ENCODE assay signal across 9 mouse cellular contexts in the genomic region with DNA sequence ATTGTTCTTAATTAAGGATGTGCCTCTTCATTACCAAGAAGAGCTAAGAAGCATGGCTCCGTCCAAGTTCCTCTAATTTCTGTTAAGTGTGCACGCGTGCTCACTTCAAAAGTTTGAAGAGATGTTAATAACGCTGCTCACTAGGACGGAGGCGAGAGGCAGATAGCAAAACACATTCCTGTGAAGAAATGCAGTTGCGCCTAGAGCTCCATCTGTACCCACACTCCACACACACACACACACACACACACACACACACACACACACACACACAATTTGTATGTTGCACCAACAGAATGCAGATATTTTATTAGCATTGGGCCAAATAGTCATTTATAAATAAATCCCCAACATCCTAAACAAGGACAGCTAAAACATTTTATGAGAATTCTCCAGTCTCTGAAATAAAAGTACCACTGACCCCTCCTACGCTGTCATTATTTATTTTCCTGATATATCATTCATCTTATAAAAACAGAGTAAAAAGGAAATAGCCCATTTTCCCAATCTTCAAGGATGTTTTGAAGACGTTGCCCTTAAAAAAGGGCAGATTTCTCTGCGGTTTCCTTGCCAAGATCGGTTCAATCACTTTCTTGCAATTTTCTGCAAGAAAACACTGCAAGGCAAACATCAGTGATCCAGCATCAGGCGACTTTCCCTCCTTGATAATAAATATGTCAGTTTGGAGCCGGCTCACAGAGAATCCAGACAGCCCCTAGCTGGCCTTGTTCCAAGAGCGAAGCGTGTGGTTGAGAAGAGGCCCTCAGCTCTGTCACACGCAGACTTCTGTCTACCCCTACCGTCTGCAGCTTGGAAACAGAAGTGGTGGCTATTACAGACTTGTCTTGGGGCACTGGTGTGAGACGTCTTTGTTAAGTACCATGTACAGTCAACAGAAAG.
DNase-seq lines count a peak whose midpoint lies in the region; ATAC-seq and TF ChIP-seq lines count a peak whose summit lies in the region.
"Had no signal": no experiment of that assay in that cellular context is flagged by ENCODE, and none has a peak within 500 bp of the region (broad histone marks: within the 10 kb centered on the region; RNA-seq: fewer than 3 reads in every experiment).

No protein-coding gene starts in this region.

- no peak for TF ChIP-seq EP300 in heart, adult 2 months (IDR thresholded peaks at IDR 0.05; ENCODE audit: insufficient read depth, low read depth, low read length)

- 0 out of 2 replicates have a peak, but pooled peaks have one; percentile 7 for TF ChIP-seq CTCF in heart, adult 2 months (IDR thresholded peaks at IDR 0.05)
- TF ChIP-seq CTCF in kidney, postnatal 0 days (IDR thresholded peaks at IDR 0.05; ENCODE audit: low read depth): peak; percentile 59

- no peak overlapping the region for H3K4me2 ChIP-seq in kidney, postnatal 0 days (ENCODE audit: low read length)
- no peak overlapping the region for H3K4me2 ChIP-seq in neural tube, embryonic 15.5 days
- H3K4me2 ChIP-seq: midbrain, embryonic 12.5 days had no signal

- H3K4me3 ChIP-seq in heart, adult 2 months: no peak overlapping the region
- H3K4me3 ChIP-seq in kidney, postnatal 0 days (replicated peaks; ENCODE audit: low read depth, low read length): no peak overlapping the region
- no peak overlapping the region for H3K4me3 ChIP-seq in neural tube, embryonic 15.5 days (replicated peaks)
- H3K4me3 ChIP-seq: midbrain, embryonic 12.5 days had no signal

- intact Hi-C loops in heart, adult 2 months (cut with DNase I): no loop called here

- WGBS in heart, adult 2 months: 40% methylated on average over 18 of the region's 18 CpGs
- WGBS in kidney, postnatal 0 days: 25% methylated on average over 18 of the region's 18 CpGs
- 50% methylated on average over 18 of the region's 18 CpGs for WGBS in neural tube, embryonic 15.5 days

- H3K27ac ChIP-seq in heart, adult 2 months: no peak overlapping the region
- H3K27ac ChIP-seq in kidney, postnatal 0 days: no peak overlapping the region
- H3K27ac ChIP-seq in neural tube, embryonic 15.5 days (replicated peaks): peak overlapping the region; percentile 35; the same call in 1 of the 2 replicates
- H3K27ac ChIP-seq: midbrain, embryonic 12.5 days had no signal

- no peaks in the 10 kb centered on the region for H3K9me3 ChIP-seq in kidney, postnatal 0 days (replicated peaks; ENCODE audit: low read length)
- no peaks in the 10 kb centered on the region for H3K9me3 ChIP-seq in neural tube, embryonic 15.5 days (replicated peaks)
- H3K9me3 ChIP-seq: midbrain, embryonic 12.5 days had no signal

- peak; percentile 87 for DNase-seq in heart, adult 11 months
- no peak for DNase-seq in heart, adult 8-10 months (ENCODE audit: low spot score)
- peak; percentile 33 for DNase-seq in adrenal gland, adult 2 months
- peak; percentile 13 to 26 for DNase-seq in heart, adult 2 months
- peak; percentile 95 for DNase-seq in kidney, postnatal 0 days (ENCODE audit: low spot score)
- DNase-seq in layer of hippocampus, adult 9-11 months: no peak
- no peak for DNase-seq in thymus, postnatal 14 days

- no peaks in the 10 kb centered on the region for H3K4me1 ChIP-seq in heart, adult 2 months (ENCODE audit: control insufficient read depth, insufficient read depth, low read length)
- no peaks in the 10 kb centered on the region for H3K4me1 ChIP-seq in kidney, postnatal 0 days (replicated peaks; ENCODE audit: insufficient read depth, low read length)
- H3K4me1 ChIP-seq in neural tube, embryonic 15.5 days: peaks cover 8% of the 10 kb centered on the region
- H3K4me1 ChIP-seq: midbrain, embryonic 12.5 days had no signal

- H3K27me3 ChIP-seq in heart, adult 2 months (ENCODE audit: control insufficient read depth, insufficient read depth, low read length): no peaks in the 10 kb centered on the region
- H3K27me3 ChIP-seq in kidney, postnatal 0 days (ENCODE audit: insufficient read depth, low read length): no peaks in the 10 kb centered on the region
- no peaks in the 10 kb centered on the region; the same call in 1 of the 2 replicates for H3K27me3 ChIP-seq in neural tube, embryonic 15.5 days (replicated peaks)
- H3K27me3 ChIP-seq: midbrain, embryonic 12.5 days had no signal

- peak; percentile 72; the same call in 1 of the 2 replicates for ATAC-seq in kidney, postnatal 0 days (replicated peaks; ENCODE audit: low FRiP score, low read depth)
- no peak for ATAC-seq in neural tube, embryonic 15.5 days (ENCODE audit: low FRiP score)

- no peak overlapping the region for H3K9ac ChIP-seq in heart, adult 2 months (ENCODE audit: low read depth, low read length)
- H3K9ac ChIP-seq in kidney, postnatal 0 days (ENCODE audit: low read depth, low read length): no peak overlapping the region
- no peak overlapping the region for H3K9ac ChIP-seq in neural tube, embryonic 15.5 days (replicated peaks)
- H3K9ac ChIP-seq: midbrain, embryonic 12.5 days had no signal

- H3K79me2 ChIP-seq in heart, adult 2 months (replicated peaks; ENCODE audit: control insufficient read depth, insufficient read depth, low read length): no peaks in the 10 kb centered on the region

- TF ChIP-seq POLR2A in heart, adult 2 months (IDR thresholded peaks at IDR 0.05; ENCODE audit: insufficient read depth, low read depth, low read length): no peak

- H3K36me3 ChIP-seq in heart, adult 2 months (ENCODE audit: control insufficient read depth, insufficient read depth, low read length): no peaks in the 10 kb centered on the region
- no peaks in the 10 kb centered on the region for H3K36me3 ChIP-seq in kidney, postnatal 0 days (ENCODE audit: insufficient read depth, low read length)
- no peaks in the 10 kb centered on the region for H3K36me3 ChIP-seq in neural tube, embryonic 15.5 days
- H3K36me3 ChIP-seq: midbrain, embryonic 12.5 days had no signal

Comparison
In these comparisons a context has a peak if more than half of its experiments do, and no peak if none do; other contexts are left out.
1. DNase-seq: peak in heart, adult 11 months (single experiment), adrenal gland, adult 2 months (single experiment), heart, adult 2 months (2 of 2) and kidney, postnatal 0 days (single experiment); none in heart, adult 8-10 months (single experiment), layer of hippocampus, adult 9-11 months (single experiment) and thymus, postnatal 14 days (single experiment).